Mouse (Mus musculus) bone marrow, adult 2 months (tissue): Measurements from ENCODE around the gene Cdk16.

ENCODE experiments used
- CTCF ChIP-seq: fragments of 200-500 bp; IDR thresholded peaks from 2 replicates; pipeline ENCODE4 v1.5.1; 2011; ENCODE audit warnings: low read length, control low read depth; ENCODE audit not compliant: control insufficient read depth, insufficient read depth
- POLR2A ChIP-seq: fragments of 200-500 bp; IDR thresholded peaks from 2 replicates; pipeline ENCODE4 v1.6.1; 2011; ENCODE audit warnings: low read depth, mild to moderate bottlenecking, control low read depth, low read length, borderline replicate concordance; ENCODE audit not compliant: control insufficient read depth

DNA sequence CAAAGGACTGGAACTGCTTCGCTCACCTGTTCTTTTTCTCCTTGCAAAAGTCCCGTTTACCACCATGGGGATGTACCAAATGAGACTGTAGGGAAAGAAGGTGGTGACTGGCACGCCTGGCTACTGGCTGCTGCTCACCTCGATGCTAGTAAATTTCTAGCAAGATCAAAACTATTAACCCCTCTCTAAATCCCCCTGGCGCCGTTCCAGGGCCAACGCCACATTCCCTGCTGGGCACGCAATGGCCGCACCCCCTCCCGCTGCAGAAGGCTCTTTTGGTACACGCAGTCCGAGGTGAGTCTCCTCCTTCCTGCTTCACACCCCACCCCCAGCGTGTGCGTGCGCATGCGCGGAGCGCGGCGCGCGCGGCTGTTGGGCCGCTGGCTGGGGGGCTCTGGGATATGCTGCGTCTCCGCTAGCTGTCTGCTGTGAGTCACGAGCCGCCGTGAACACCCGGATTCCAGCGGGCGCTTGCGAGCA lies 354 bp downstream of the Cdk16 start:
- TF ChIP-seq CTCF, result no peak
- peak; percentile 54; the same call in 1 of the 2 replicates for TF ChIP-seq POLR2A
